Mouse (Mus musculus) small intestine, adult 2 months (tissue): ENCODE measurements around the gene Ugp2. TPM values are rescaled to one million over a fixed set of nuclear protein-coding genes. Genes with fewer than 3 reads are reported as not detected.

ENCODE experiments used
- H3K27ac ChIP-seq: fragments of 200-500 bp; 2 replicates; pipeline ENCODE4 v1.5.1; 2012; ENCODE audit warnings: low read depth, low read length, control low read depth, inconsistent platforms; ENCODE audit not compliant: insufficient read depth
- H3K27me3 ChIP-seq: fragments of 200-500 bp; 2 replicates; pipeline ENCODE4 v1.6.1; 2012; ENCODE audit warnings: mild to moderate bottlenecking, moderate library complexity, low read length, inconsistent platforms; ENCODE audit not compliant: control insufficient read depth, insufficient read depth
- H3K36me3 ChIP-seq: fragments of 200-500 bp; 2 replicates; pipeline ENCODE4 v1.6.1; 2012; ENCODE audit warnings: mild to moderate bottlenecking, low read length, control low read depth, inconsistent platforms; ENCODE audit not compliant: control insufficient read depth, insufficient read depth
- H3K4me1 ChIP-seq: fragments of 200-500 bp; 2 replicates; pipeline ENCODE4 v1.6.1; 2012; ENCODE audit warnings: low read length, inconsistent platforms, mixed read lengths; ENCODE audit not compliant: control insufficient read depth, insufficient read depth, insufficient read length
- H3K4me3 ChIP-seq: fragments of 200-500 bp; 2 replicates; pipeline ENCODE4 v1.5.1; 2012; ENCODE audit warnings: low read depth, mild to moderate bottlenecking, control low read depth, inconsistent platforms, low read length, moderate library complexity
- CTCF ChIP-seq: fragments of 200-500 bp; IDR thresholded peaks from 2 replicates; pipeline ENCODE4 v1.5.1; 2012; ENCODE audit warnings: low read depth, mild to moderate bottlenecking, control low read depth, inconsistent platforms, low read length, moderate library complexity, mixed read lengths; ENCODE audit not compliant: insufficient replicate concordance, insufficient read length; ENCODE audit errors: extremely low read depth
- POLR2A ChIP-seq: fragments of 200-500 bp; IDR thresholded peaks from 2 replicates; pipeline ENCODE4 v1.6.1; 2012; ENCODE audit warnings: low read depth, mild to moderate bottlenecking, control low read depth, inconsistent platforms, low read length, moderate library complexity
- WGBS: fragments of 180-500 bp; shearing (Covaris S2); methylation state at CpG from one replicate; pipeline ENCODE4 v1.1.7; 2018; 5-methylcytosine and 5-hydroxymethylcytosine counted together
- polyA plus RNA-seq: library from polyadenylated mRNA; depleted of rRNA; stranded (reverse); fragments of >200 nt; gene quantifications from 2 replicates; pipeline ENCODE4 v1.2.3, GENCODE M21; 2012

The Ugp2 gene
- polyA plus RNA-seq, 1 experiment: 1.9 TPM

- Histone ChIP-seq H3K27ac (no peak overlapping the region), H3K27me3 (no peaks in the 10 kb centered on the region), H3K4me3 (no peak overlapping the region), H3K4me1 (peaks cover 2% of the 10 kb centered on the region; the same call in 1 of the 2 replicates), H3K36me3 (0 out of 2 replicates have a peak, but pooled peaks cover 2% of the 10 kb centered on the region)
- TF ChIP-seq CTCF (no peak), POLR2A (no peak)
- 42% methylated on average over 4 of the region's 4 CpGs for WGBS
Observed at GRCm38 (mm10) chr11:21363144-21363940, 7.7 kb downstream of the Ugp2 start.

DNA sequence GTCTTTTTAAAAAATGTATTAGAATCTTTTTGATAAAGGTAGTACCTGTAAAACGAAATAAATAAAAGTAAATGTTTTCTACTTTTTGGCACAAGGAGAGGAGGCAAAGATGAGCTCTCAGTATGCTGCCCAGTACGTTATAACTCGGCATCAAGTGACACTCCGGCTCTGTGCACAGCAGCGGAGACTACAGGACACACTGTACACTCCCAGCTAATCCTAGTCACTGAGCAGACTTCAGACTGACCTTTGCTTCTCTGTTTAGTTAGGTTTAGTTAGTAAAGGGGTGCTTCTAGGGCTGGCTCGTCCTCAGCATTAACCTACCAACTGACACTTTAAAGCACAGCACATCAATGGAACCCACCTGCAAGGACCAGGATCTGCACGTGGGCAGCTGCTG lies 19.7 kb downstream of the Ugp2 start:
- no peaks in the 10 kb centered on the region for H3K4me1 ChIP-seq
- no peak overlapping the region for H3K27ac ChIP-seq
- H3K36me3 ChIP-seq: peaks cover 27% of the 10 kb centered on the region
- no peak overlapping the region for H3K4me3 ChIP-seq
- no peaks in the 10 kb centered on the region for H3K27me3 ChIP-seq
- 92% methylated on average over 7 of the region's 7 CpGs for WGBS
- TF ChIP-seq POLR2A (no peak), CTCF (no peak)

- Histone ChIP-seq H3K27ac (no peak overlapping the region), H3K4me1 (no peaks in the 10 kb centered on the region), H3K27me3 (no peaks in the 10 kb centered on the region), H3K36me3 (peaks cover 28% of the 10 kb centered on the region), H3K4me3 (no peak overlapping the region)
- TF ChIP-seq CTCF: no peak
- 81% methylated on average over 2 of the region's 2 CpGs for WGBS
Observed at GRCm38 (mm10) chr11:21348890-21349289, 22.1 kb downstream of the Ugp2 start.

DNA sequence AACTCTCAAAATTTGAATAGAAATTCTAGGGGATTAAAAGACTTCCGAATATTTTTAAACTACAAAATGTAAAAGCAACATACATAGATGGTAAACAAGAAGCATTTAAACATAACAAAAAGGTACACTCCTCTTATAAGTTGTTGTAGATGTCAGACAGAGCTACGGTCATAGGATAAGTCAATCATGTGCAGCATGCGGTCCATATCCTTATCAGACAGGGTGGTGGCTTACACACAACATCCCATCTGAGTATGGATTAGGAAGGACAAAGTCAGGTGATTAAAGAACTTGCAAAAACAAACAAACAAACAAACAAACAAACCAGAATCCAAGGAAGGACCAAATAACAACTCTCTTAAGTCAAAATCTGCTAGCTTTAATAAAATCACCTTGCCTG lies 25.0 kb downstream of the Ugp2 start:
- Histone ChIP-seq H3K27ac (no peak overlapping the region), H3K27me3 (no peaks in the 10 kb centered on the region), H3K36me3 (peaks cover 24% of the 10 kb centered on the region), H3K4me3 (no peak overlapping the region), H3K4me1 (no peaks in the 10 kb centered on the region)
- 82% methylated on average over 3 of the region's 3 CpGs for WGBS
- TF ChIP-seq POLR2A (no peak), CTCF (no peak)

GRCm38 (mm10) chr11:21343490-21343889 lies 27.5 kb downstream of the Ugp2 start:
- no peaks in the 10 kb centered on the region for H3K27me3 ChIP-seq
- H3K27ac ChIP-seq: no peak overlapping the region
- H3K4me3 ChIP-seq: no peak overlapping the region
- H3K36me3 ChIP-seq: peaks cover 15% of the 10 kb centered on the region
- 98% methylated on average over 5 of the region's 5 CpGs for WGBS
- no peaks in the 10 kb centered on the region for H3K4me1 ChIP-seq
- TF ChIP-seq POLR2A (no peak), CTCF (no peak)

GRCm38 (mm10) chr11:21339088-21339487 lies 31.9 kb downstream of the Ugp2 start:
- 87% methylated on average over 4 of the region's 4 CpGs for WGBS
- no peak overlapping the region for H3K27ac ChIP-seq
- H3K4me3 ChIP-seq: no peak overlapping the region
- peaks cover 11% of the 10 kb centered on the region; the same call in 1 of the 2 replicates for H3K36me3 ChIP-seq
- H3K27me3 ChIP-seq: no peaks in the 10 kb centered on the region
- no peak for TF ChIP-seq POLR2A
- TF ChIP-seq CTCF: no peak
- no peaks in the 10 kb centered on the region for H3K4me1 ChIP-seq

GRCm38 (mm10) chr11:21337855-21338254 lies 33.1 kb downstream of the Ugp2 start:
- TF ChIP-seq CTCF: no peak
- no peak for TF ChIP-seq POLR2A
- no peaks in the 10 kb centered on the region for H3K27me3 ChIP-seq
- peaks cover 9% of the 10 kb centered on the region; the same call in 1 of the 2 replicates for H3K36me3 ChIP-seq
- no peaks in the 10 kb centered on the region for H3K4me1 ChIP-seq
- H3K4me3 ChIP-seq: no peak overlapping the region
- no peak overlapping the region for H3K27ac ChIP-seq
- WGBS: 82% methylated on average over 1 of the region's 1 CpGs
